Mouse (Mus musculus) MEL (cell line): ENCODE data around the gene Prkar1a. TPM values are rescaled to one million over a fixed set of nuclear protein-coding genes. Genes with fewer than 3 reads are reported as not detected.

ENCODE experiments used
- DNase-seq: peaks from one replicate; pipeline ENCODE4 v3.0.0; 2011; ENCODE audit warnings: low read depth, low spot score
- H3K27ac ChIP-seq: 2 replicates; pipeline ENCODE4 v1.5.1; 2012; ENCODE audit warnings: low read depth, mild to moderate bottlenecking, control low read depth, low read length, moderate library complexity; ENCODE audit not compliant: control insufficient read depth
- H3K27me3 ChIP-seq, 2 experiments: fragments of 150-350 bp in 1 of 2; sonication (generic) in 1 of 2; 2 replicates each; pipeline ENCODE4 v1.6.1; 2012; ENCODE audit warnings: low read length in 2 of 2, mild to moderate bottlenecking in 2 of 2, improper control_type of control experiment in 1 of 2, moderate library complexity in 1 of 2; ENCODE audit not compliant: insufficient read depth in 2 of 2, control insufficient read depth in 1 of 2
- H3K36me3 ChIP-seq, 2 experiments: 2 replicates each; pipeline ENCODE4 v1.6.1; 2012 to 2014; ENCODE audit warnings: low read length in 2 of 2, improper control_type of control experiment in 1 of 2, inconsistent platforms in 1 of 2, mild to moderate bottlenecking in 1 of 2; ENCODE audit not compliant: insufficient read depth in 2 of 2, control insufficient read depth in 1 of 2
- H3K4me1 ChIP-seq, 2 experiments: fragments of 150-350 bp in 1 of 2; sonication (generic) in 1 of 2; 2 replicates each; pipeline ENCODE4 v1.6.1; 2012; ENCODE audit warnings: low read length in 2 of 2, improper control_type of control experiment in 1 of 2, mild to moderate bottlenecking in 1 of 2; ENCODE audit not compliant: insufficient read depth in 2 of 2, control insufficient read depth in 1 of 2
- H3K4me3 ChIP-seq, 2 experiments: fragments of 150-350 bp in 1 of 2; sonication (generic) in 1 of 2; 2 replicates each; pipeline ENCODE4 v1.5.1; 2012; ENCODE audit warnings: low read depth in 2 of 2, low read length in 2 of 2, mild to moderate bottlenecking in 2 of 2, moderate library complexity in 2 of 2, control low read depth in 1 of 2, improper control_type of control experiment in 1 of 2; ENCODE audit not compliant: control insufficient read depth in 1 of 2, insufficient read depth in 1 of 2
- H3K79me2 ChIP-seq: 2 replicates; pipeline ENCODE4 v1.6.1; 2012; ENCODE audit warnings: mild to moderate bottlenecking, low read length, moderate library complexity; ENCODE audit not compliant: control insufficient read depth, poor library complexity, insufficient read depth
- H3K9ac ChIP-seq: 2 replicates; pipeline ENCODE4 v1.6.1; 2012; ENCODE audit warnings: low read depth, mild to moderate bottlenecking, control low read depth, low read length, moderate library complexity; ENCODE audit not compliant: control insufficient read depth, poor library complexity, severe bottlenecking
- H3K9me3 ChIP-seq: fragments of 150-350 bp; sonication (generic); replicated peaks from 2 replicates; pipeline ENCODE4 v1.6.1; 2012; ENCODE audit warnings: mild to moderate bottlenecking, low read length, improper control_type of control experiment, moderate library complexity; ENCODE audit not compliant: insufficient read depth
- ETS1 ChIP-seq: IDR thresholded peaks from 2 replicates; pipeline ENCODE4 v1.6.1; 2012; ENCODE audit warnings: low read depth, mild to moderate bottlenecking, inconsistent platforms, low read length, improper control_type of control experiment, moderate library complexity
- GATA1 ChIP-seq: IDR thresholded peaks from 2 replicates; pipeline ENCODE4 v1.6.1; 2011; ENCODE audit warnings: low read depth, low read length, improper control_type of control experiment
- JUND ChIP-seq: IDR thresholded peaks from 2 replicates; pipeline ENCODE4 v1.6.1; 2011; ENCODE audit warnings: low read depth, mild to moderate bottlenecking, improper control_type of control experiment, low read length
- KAT2A ChIP-seq: conservative IDR thresholded peaks from 2 replicates; pipeline ENCODE4 v1.6.1; 2012; ENCODE audit warnings: low read depth, low read length, improper control_type of control experiment, inconsistent platforms
- MAZ ChIP-seq: IDR thresholded peaks from 2 replicates; pipeline ENCODE4 v1.6.1; 2012; ENCODE audit warnings: low read depth, mild to moderate bottlenecking, inconsistent platforms, low read length, improper control_type of control experiment
- MXI1 ChIP-seq: IDR thresholded peaks from 2 replicates; pipeline ENCODE4 v1.6.1; 2011; ENCODE audit warnings: mild to moderate bottlenecking, low read depth, low read length, improper control_type of control experiment
- MYC ChIP-seq: IDR thresholded peaks from 2 replicates; pipeline ENCODE4 v1.6.1; 2011; ENCODE audit warnings: low read depth, mild to moderate bottlenecking, low read length, improper control_type of control experiment, moderate library complexity
- POLR2A ChIP-seq, 2 experiments: IDR thresholded peaks; 2 replicates each; pipeline ENCODE4 v1.6.1; 2011 to 2012; ENCODE audit warnings: low read length in 2 of 2, mild to moderate bottlenecking in 2 of 2, control low read depth in 1 of 2, improper control_type of control experiment in 1 of 2, low read depth in 1 of 2, moderate library complexity in 1 of 2; ENCODE audit not compliant: control insufficient read depth in 1 of 2, insufficient read depth in 1 of 2, poor library complexity in 1 of 2
- RCOR1 ChIP-seq: IDR thresholded peaks from 2 replicates; pipeline ENCODE4 v1.6.1; 2012; ENCODE audit warnings: low read depth, mild to moderate bottlenecking, inconsistent platforms, low read length, improper control_type of control experiment
- SIN3A ChIP-seq: IDR thresholded peaks from 2 replicates; pipeline ENCODE4 v1.6.1; 2012; ENCODE audit warnings: low read length, improper control_type of control experiment, inconsistent platforms
- SMC3 ChIP-seq: IDR thresholded peaks from 2 replicates; pipeline ENCODE4 v1.6.1; 2011; ENCODE audit warnings: low read depth, low read length, improper control_type of control experiment
- TBP ChIP-seq: IDR thresholded peaks from 2 replicates; pipeline ENCODE4 v1.8.0; 2011; ENCODE audit warnings: low read depth, low read length, improper control_type of control experiment
- USF1 ChIP-seq: IDR thresholded peaks from 2 replicates; pipeline ENCODE4 v1.6.1; 2014; ENCODE audit warnings: low read depth, mild to moderate bottlenecking, inconsistent platforms, low read length, improper control_type of control experiment, moderate library complexity
- USF2 ChIP-seq, 2 experiments: IDR thresholded peaks; 2 replicates each; pipeline ENCODE4 v1.6.1; 2011 to 2012; ENCODE audit warnings: improper control_type of control experiment in 2 of 2, low read length in 2 of 2, borderline replicate concordance in 1 of 2, inconsistent platforms in 1 of 2, low read depth in 1 of 2, mild to moderate bottlenecking in 1 of 2; ENCODE audit not compliant: insufficient read depth in 1 of 2
- ZC3H11A ChIP-seq: IDR thresholded peaks from 2 replicates; pipeline ENCODE4 v1.6.1; 2012; ENCODE audit warnings: low read depth, mild to moderate bottlenecking, inconsistent platforms, low read length, improper control_type of control experiment
- ZKSCAN1 ChIP-seq: IDR thresholded peaks from 2 replicates; pipeline ENCODE4 v1.6.1; 2012; ENCODE audit warnings: low read depth, mild to moderate bottlenecking, inconsistent platforms, low read length, improper control_type of control experiment, moderate library complexity
- polyA plus RNA-seq, 2 experiments: library from polyadenylated mRNA; stranded (reverse) in 1 of 2; unstranded in 1 of 2; fragments of >175 nt in 1 of 2; fragments of >200 nt in 1 of 2; gene quantifications; 2 replicates each; pipeline versions ENCODE4 v1.2.1 to v1.2.4; 2012; ENCODE audit warnings: low replicate concordance in 2 of 2, low read depth in 1 of 2; ENCODE audit not compliant: insufficient read length in 2 of 2, insufficient read depth in 1 of 2, missing spikeins in 1 of 2
- total RNA-seq: library from RNA; depleted of rRNA; stranded (reverse); fragments of 300-350 nt; gene quantifications from 2 replicates; pipeline ENCODE4 v1.2.3, GENCODE M21; 2012

Gene Prkar1a
- total and polyA plus RNA-seq, 3 experiments: 69.6 to 152 TPM; not detected in 1

- no peak for TF ChIP-seq ZC3H11A
- no peak for TF ChIP-seq USF2 (IDR thresholded peaks at IDR 0.05; ENCODE audit: borderline replicate concordance in 1 of 2, insufficient read depth in 1 of 2, low read depth in 1 of 2, low read length in 2 of 2)
- TF ChIP-seq KAT2A: no peak; the same call in 1 of the 2 replicates
These were observed 1.8 kb downstream of the Prkar1a start (continued) for GRCm38 (mm10) chr11:109650788-109651565.

- peak overlapping the region; percentile 98 for H3K9ac ChIP-seq
- peak; percentile 60 for DNase-seq
- peaks cover 21 to 32% of the 10 kb centered on the region in 2 experiments for H3K4me1 ChIP-seq
- H3K79me2 ChIP-seq: peaks cover 36% of the 10 kb centered on the region
- H3K9me3 ChIP-seq: no peaks in the 10 kb centered on the region
- peaks cover 6 to 8% of the 10 kb centered on the region in 2 experiments for H3K27me3 ChIP-seq
- H3K36me3 ChIP-seq: peaks cover 14 to 50% of the 10 kb centered on the region in 2 experiments
- TF ChIP-seq POLR2A (IDR thresholded peaks at IDR 0.05; ENCODE audit: control insufficient read depth in 1 of 2, insufficient read depth in 1 of 2, low read depth in 1 of 2, low read length in 2 of 2, poor library complexity in 1 of 2): no peak
- TF ChIP-seq MXI1: 0 out of 2 replicates have a peak, but pooled peaks have one; percentile 34
- H3K27ac ChIP-seq: peak overlapping the region; percentile 52
- peak overlapping the region; percentile 82 to 89 for H3K4me3 ChIP-seq
These were observed 2.4 kb downstream of the Prkar1a start for GRCm38 (mm10) chr11:109651566-109652024.

DNA sequence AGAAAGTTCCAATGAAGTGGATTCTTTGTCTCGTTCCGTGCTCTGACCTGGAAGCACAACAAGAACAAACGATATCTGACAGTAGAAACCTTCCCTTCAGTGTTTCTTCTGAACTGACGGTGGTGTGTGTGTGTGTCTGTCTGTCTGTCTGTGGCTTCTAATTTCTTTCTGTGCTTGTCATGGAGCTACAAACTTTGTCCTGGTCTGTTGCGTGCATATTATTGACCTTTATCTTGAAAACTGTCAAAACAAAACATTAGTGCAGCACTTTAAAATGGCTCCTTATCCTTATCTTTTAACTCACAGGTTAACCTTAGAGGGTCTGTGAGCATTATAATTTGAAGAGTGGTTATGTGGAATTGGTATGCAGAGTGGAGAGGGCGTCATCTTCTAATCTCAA lies 3.3 kb downstream of the Prkar1a start:
- Histone ChIP-seq H3K9ac (peak overlapping the region; percentile 98), H3K27me3 (peaks cover 5 to 6% of the 10 kb centered on the region in 2 experiments), H3K79me2 (peaks cover 41% of the 10 kb centered on the region), H3K9me3 (no peaks in the 10 kb centered on the region), H3K36me3 (peaks cover 16 to 57% of the 10 kb centered on the region in 2 experiments), H3K27ac (no peak overlapping the region), H3K4me1 (peaks cover 24 to 36% of the 10 kb centered on the region in 2 experiments), H3K4me3 (peak overlapping the region; percentile 82 to 89)
- TF ChIP-seq ZKSCAN1 (no peak), MYC (no peak), USF1 (no peak), TBP (no peak), MAZ (no peak), JUND (no peak), SMC3 (no peak), ETS1 (no peak), SIN3A (peak; percentile 56; the same call in 1 of the 2 replicates), RCOR1 (no peak), GATA1 (0 out of 2 replicates have a peak, but pooled peaks have one; percentile 20)
- no peak for DNase-seq
